In the genomic region with DNA sequence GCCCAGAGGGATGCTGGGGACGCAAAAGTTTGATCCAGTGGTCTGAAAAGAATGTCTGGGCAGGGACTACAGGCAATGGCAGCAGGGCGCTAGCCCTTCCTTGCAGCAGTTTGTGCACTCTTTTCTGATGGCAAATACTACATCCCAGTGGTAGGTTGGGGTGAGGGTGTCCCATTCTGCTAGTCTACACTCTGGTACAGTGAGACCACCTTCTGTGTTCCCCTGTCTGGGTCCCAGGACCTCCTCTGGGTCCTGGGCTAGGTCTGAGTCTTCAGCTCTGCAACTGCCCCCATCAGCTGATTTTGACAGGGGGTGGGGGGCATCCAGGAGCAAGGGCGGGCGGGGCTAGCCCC, we compare ENCODE assay signal across 8 mouse cellular contexts. TPM values are rescaled to one million over a fixed set of nuclear protein-coding genes. Genes with fewer than 3 reads are reported as not detected.
DNase-seq lines count a peak whose midpoint lies in the region; ATAC-seq lines count a peak whose summit lies in the region.

No protein-coding gene starts in this region.

- no peak overlapping the region for H3K9ac ChIP-seq in liver, embryonic 11.5 days (ENCODE audit: low read depth, low read length)
- peak overlapping the region; percentile 70 for H3K9ac ChIP-seq in forebrain, embryonic 12.5 days
- H3K9ac ChIP-seq in intestine, embryonic 16.5 days (ENCODE audit: low read depth, low read length): peak overlapping the region; percentile 60; the same call in 1 of the 2 replicates
- peak overlapping the region; percentile 78 for H3K9ac ChIP-seq in neural tube, embryonic 13.5 days

- H3K27ac ChIP-seq in liver, embryonic 11.5 days (ENCODE audit: low read depth, low read length): no peak overlapping the region
- H3K27ac ChIP-seq in forebrain, embryonic 12.5 days: no peak overlapping the region
- no peak overlapping the region for H3K27ac ChIP-seq in intestine, embryonic 16.5 days (ENCODE audit: low read length)
- H3K27ac ChIP-seq in neural tube, embryonic 13.5 days (replicated peaks): no peak overlapping the region

- H3K4me1 ChIP-seq in liver, embryonic 11.5 days (replicated peaks; ENCODE audit: control insufficient read depth, insufficient read depth, low read length): no peaks in the 10 kb centered on the region
- peaks cover 9% of the 10 kb centered on the region; the same call in 1 of the 2 replicates for H3K4me1 ChIP-seq in forebrain, embryonic 12.5 days
- peaks cover 4% of the 10 kb centered on the region; the same call in 1 of the 2 replicates for H3K4me1 ChIP-seq in intestine, embryonic 16.5 days (ENCODE audit: control insufficient read depth, insufficient read depth, low read length)
- H3K4me1 ChIP-seq in neural tube, embryonic 13.5 days (replicated peaks): peaks cover 11% of the 10 kb centered on the region; the same call in 1 of the 2 replicates

- 16% methylated on average over 4 of the region's 4 CpGs for WGBS in liver, embryonic 11.5 days
- 27% methylated on average over 4 of the region's 4 CpGs for WGBS in forebrain, embryonic 12.5 days
- WGBS in intestine, embryonic 16.5 days: 26% methylated on average over 4 of the region's 4 CpGs
- WGBS in neural tube, embryonic 13.5 days: 6% methylated on average over 4 of the region's 4 CpGs

- H3K4me3 ChIP-seq in liver, embryonic 11.5 days (ENCODE audit: low read depth, low read length): peak overlapping the region; percentile 56
- peak overlapping the region; percentile 63 for H3K4me3 ChIP-seq in forebrain, embryonic 12.5 days (replicated peaks)
- peak overlapping the region; percentile 60 for H3K4me3 ChIP-seq in intestine, embryonic 16.5 days (ENCODE audit: low read length)
- peak overlapping the region; percentile 55 for H3K4me3 ChIP-seq in neural tube, embryonic 13.5 days

- DNase-seq in liver, embryonic 11.5 days (ENCODE audit: low spot score): peak; percentile 32
- no peak for DNase-seq in liver
- DNase-seq in thymus, postnatal 25 days: no peak
- no peak for DNase-seq in spleen, adult 12 weeks (ENCODE audit: low spot score)
- DNase-seq in gastrocnemius, postnatal 4 days (ENCODE audit: low spot score in 2 of 2): no peak

- no peaks in the 10 kb centered on the region for H3K9me3 ChIP-seq in liver, embryonic 11.5 days (ENCODE audit: control insufficient read depth, low read length)
- H3K9me3 ChIP-seq in forebrain, embryonic 12.5 days: no peaks in the 10 kb centered on the region
- no peaks in the 10 kb centered on the region for H3K9me3 ChIP-seq in intestine, embryonic 16.5 days (ENCODE audit: control insufficient read depth, low read length)
- H3K9me3 ChIP-seq in neural tube, embryonic 13.5 days: no peaks in the 10 kb centered on the region

- ATAC-seq in liver, embryonic 11.5 days (replicated peaks; ENCODE audit: low FRiP score): no peak
- ATAC-seq in forebrain, embryonic 12.5 days (ENCODE audit: low FRiP score): no peak
- peak; percentile 51 for ATAC-seq in intestine, embryonic 16.5 days
- ATAC-seq in neural tube, embryonic 13.5 days (ENCODE audit: low read depth): peak; percentile 82

- H3K4me2 ChIP-seq in liver, embryonic 11.5 days: peak overlapping the region; percentile 59
- H3K4me2 ChIP-seq in forebrain, embryonic 12.5 days: peak overlapping the region; percentile 60
- H3K4me2 ChIP-seq in intestine, embryonic 16.5 days (ENCODE audit: low read depth, low read length): peak overlapping the region; percentile 66
- peak overlapping the region; percentile 65 for H3K4me2 ChIP-seq in neural tube, embryonic 13.5 days

- no peaks in the 10 kb centered on the region for H3K36me3 ChIP-seq in liver, embryonic 11.5 days (ENCODE audit: control insufficient read depth, insufficient read depth, low read length)
- H3K36me3 ChIP-seq in forebrain, embryonic 12.5 days (replicated peaks): no peaks in the 10 kb centered on the region
- no peaks in the 10 kb centered on the region for H3K36me3 ChIP-seq in intestine, embryonic 16.5 days (ENCODE audit: control insufficient read depth, insufficient read depth, low read length)
- no peaks in the 10 kb centered on the region for H3K36me3 ChIP-seq in neural tube, embryonic 13.5 days

- H3K27me3 ChIP-seq in liver, embryonic 11.5 days (replicated peaks; ENCODE audit: control insufficient read depth, insufficient read depth, low read length): peaks cover 25% of the 10 kb centered on the region
- H3K27me3 ChIP-seq in forebrain, embryonic 12.5 days: no peaks in the 10 kb centered on the region
- H3K27me3 ChIP-seq in intestine, embryonic 16.5 days (replicated peaks; ENCODE audit: control insufficient read depth, insufficient read depth, low read length): peaks cover 21% of the 10 kb centered on the region
- H3K27me3 ChIP-seq in neural tube, embryonic 13.5 days: no peaks in the 10 kb centered on the region; the same call in 1 of the 2 replicates

RNA-seq across cellular contexts. Expression of a gene that starts 0.2 kb away (rescaled TPM):
- polyA plus RNA-seq in liver, embryonic 11.5 days (2014; fragmentation: Nextera tagmentation; extraction: Ambion mirVana): 3.1 and 3.5 TPM in 2 replicates
- 17.0 and 17.3 TPM in 2 replicates for polyA plus RNA-seq in forebrain, embryonic 12.5 days (2016; fragmentation: Nextera tagmentation; extraction: Ambion mirVana)
- 2.2 and 2.5 TPM in 2 replicates for polyA plus RNA-seq in intestine, embryonic 16.5 days (2015; fragmentation: Nextera tagmentation; extraction: Ambion mirVana)
- polyA plus RNA-seq in neural tube, embryonic 13.5 days (2015; fragmentation: Nextera tagmentation; extraction: Ambion mirVana): 9.2 and 10.2 TPM in 2 replicates
- 1 to 10 TPM; 3.7 to 4.1 TPM for total RNA-seq in gastrocnemius, postnatal 4 days (2021)

Comparison
In these comparisons a context has a peak if more than half of its experiments do, and no peak if none do; other contexts are left out.
1. ATAC-seq: peak in intestine, embryonic 16.5 days (single experiment) and neural tube, embryonic 13.5 days (single experiment); none in liver, embryonic 11.5 days (single experiment) and forebrain, embryonic 12.5 days (single experiment).
2. Peak in every context shown above with its lines, with median percentiles within 50 percentile points of each other: H3K4me2 ChIP-seq and H3K4me3 ChIP-seq.